Mouse (Mus musculus) stomach, postnatal 0 days (tissue): ENCODE results near the gene St6galnac6. TPM values are rescaled to one million over a fixed set of nuclear protein-coding genes. Genes with fewer than 3 reads are reported as not detected.

Experiments used
- ATAC-seq: fragments of 200-750 bp; cut with Nextera tagmentation; 2 replicates; pipeline ENCODE4 v1.8.0; 2017; ENCODE audit not compliant: low FRiP score, low TSS enrichment
- DNase-seq: peaks from one replicate; pipeline ENCODE4 v3.0.0-alpha.2; 2016; ENCODE audit warnings: low spot score
- H3K27ac ChIP-seq: fragments of 300-500 bp; sonication (generic); replicated peaks from 2 replicates; pipeline ENCODE4 v1.5.1; 2014; ENCODE audit warnings: mild to moderate bottlenecking, control low read depth
- H3K27me3 ChIP-seq: fragments of 300-500 bp; sonication (generic); 2 replicates; pipeline ENCODE4 v1.6.1; 2014; ENCODE audit warnings: low read length; ENCODE audit not compliant: control insufficient read depth, insufficient read depth
- H3K36me3 ChIP-seq: fragments of 300-500 bp; sonication (generic); 2 replicates; pipeline ENCODE4 v1.6.1; 2014; ENCODE audit warnings: low read length, mixed read lengths; ENCODE audit not compliant: control insufficient read depth, insufficient read depth
- H3K4me1 ChIP-seq: fragments of 300-500 bp; sonication (generic); replicated peaks from 2 replicates; pipeline ENCODE4 v1.6.1; 2014; ENCODE audit warnings: antibody characterized with exemption; ENCODE audit not compliant: control insufficient read depth, insufficient read depth
- H3K4me2 ChIP-seq: fragments of 300-500 bp; sonication (generic); replicated peaks from 2 replicates; pipeline ENCODE4 v1.6.1; 2014; ENCODE audit warnings: low read depth, mild to moderate bottlenecking, control low read depth, moderate library complexity
- H3K4me3 ChIP-seq: fragments of 300-500 bp; sonication (generic); 2 replicates; pipeline ENCODE4 v1.5.1; 2014; ENCODE audit warnings: low read depth, low read length, control low read depth
- H3K9ac ChIP-seq: fragments of 300-500 bp; sonication (generic); 2 replicates; pipeline ENCODE4 v1.6.1; 2014; ENCODE audit warnings: mild to moderate bottlenecking, low read length, control low read depth, mixed read lengths
- H3K9me3 ChIP-seq: fragments of 300-500 bp; sonication (generic); 2 replicates; pipeline ENCODE4 v1.6.1; 2016; ENCODE audit warnings: low read length; ENCODE audit not compliant: control insufficient read depth
- CTCF ChIP-seq: IDR thresholded peaks from 2 replicates; pipeline ENCODE4 v1.5.1; 2016; ENCODE audit warnings: antibody characterized with exemption, low read depth, mild to moderate bottlenecking, moderate library complexity
- EP300 ChIP-seq: optimal IDR thresholded peaks from 2 replicates; pipeline ENCODE3; 2016; ENCODE audit warnings: antibody characterized with exemption
- WGBS: fragments of 180-500 bp; shearing (Covaris S2); extraction: QIAGEN DNeasy Blood & Tissue Kit; methylation state at CpG from one replicate; pipeline ENCODE4 v1.1.7; 2014; 5-methylcytosine and 5-hydroxymethylcytosine counted together
- polyA plus RNA-seq: library from polyadenylated mRNA; unstranded; fragments of >200 nt; fragmentation: Nextera tagmentation; extraction: Ambion mirVana; gene quantifications from 2 replicates; pipeline ENCODE4 v1.2.1, GENCODE M21; 2015

The St6galnac6 gene
- polyA plus RNA-seq, 1 experiment from 2014 or later, result 9.1 TPM

GRCm38 (mm10) chr2:32628729-32629128 lies 29.2 kb downstream of the St6galnac6 start:
- Histone ChIP-seq H3K4me1 (0 out of 2 replicates have a peak, but pooled peaks cover 9% of the 10 kb centered on the region), H3K27ac (peak overlapping the region; percentile 75), H3K36me3 (no peaks in the 10 kb centered on the region), H3K4me3 (no peak overlapping the region), H3K27me3 (no peaks in the 10 kb centered on the region), H3K9me3 (no peaks in the 10 kb centered on the region), H3K9ac (peak overlapping the region; percentile 38), H3K4me2 (peak overlapping the region; percentile 23; the same call in 1 of the 2 replicates)
- DNase-seq, result peak; percentile 53
- WGBS, result 29% methylated on average over 5 of the region's 5 CpGs
- ATAC-seq, result peak; percentile 6
- TF ChIP-seq EP300, result no peak
- TF ChIP-seq CTCF, result no peak; the same call in 1 of the 2 replicates

GRCm38 (mm10) chr2:32629276-32629976 lies 29.9 kb downstream of the St6galnac6 start:
- Histone ChIP-seq H3K9me3 (no peaks in the 10 kb centered on the region), H3K27me3 (no peaks in the 10 kb centered on the region), H3K4me2 (no peak overlapping the region), H3K4me1 (0 out of 2 replicates have a peak, but pooled peaks cover 9% of the 10 kb centered on the region), H3K4me3 (no peak overlapping the region), H3K27ac (peak overlapping the region; percentile 75), H3K9ac (peak overlapping the region; percentile 38), H3K36me3 (no peaks in the 10 kb centered on the region)
- ATAC-seq (peak; percentile 33), DNase-seq (peak; percentile 78)
- no peak for TF ChIP-seq CTCF
- TF ChIP-seq EP300, result no peak
- WGBS, result 54% methylated on average over 9 of the region's 9 CpGs

- H3K4me2 ChIP-seq, result no peak overlapping the region
- WGBS, result 82% methylated on average over 7 of the region's 9 CpGs
- H3K36me3 ChIP-seq, result no peaks in the 10 kb centered on the region
- H3K27ac ChIP-seq, result no peak overlapping the region
- no peak overlapping the region for H3K9ac ChIP-seq
- H3K27me3 ChIP-seq, result no peaks in the 10 kb centered on the region
- no peak overlapping the region for H3K4me3 ChIP-seq
- TF ChIP-seq CTCF (no peak), EP300 (no peak)
- 0 out of 2 replicates have a peak, but pooled peaks cover 9% of the 10 kb centered on the region for H3K4me1 ChIP-seq
- ATAC-seq, result no peak
- DNase-seq, result no peak
- H3K9me3 ChIP-seq, result no peaks in the 10 kb centered on the region
These were observed 30.5 kb downstream of the St6galnac6 start for GRCm38 (mm10) chr2:32630036-32630435.

GRCm38 (mm10) chr2:32631046-32631445 lies 31.5 kb downstream of the St6galnac6 start:
- no peak for DNase-seq
- ATAC-seq, result no peak
- 83% methylated on average over 10 of the region's 10 CpGs for WGBS
- Histone ChIP-seq H3K4me2 (no peak overlapping the region), H3K9me3 (no peaks in the 10 kb centered on the region), H3K27ac (no peak overlapping the region), H3K27me3 (no peaks in the 10 kb centered on the region), H3K9ac (no peak overlapping the region), H3K4me1 (0 out of 2 replicates have a peak, but pooled peaks cover 5% of the 10 kb centered on the region), H3K36me3 (no peaks in the 10 kb centered on the region), H3K4me3 (no peak overlapping the region)
- TF ChIP-seq EP300 (no peak), CTCF (no peak)

GRCm38 (mm10) chr2:32631737-32632394 lies 32.4 kb downstream of the St6galnac6 start:
- H3K27me3 ChIP-seq, result no peaks in the 10 kb centered on the region
- DNase-seq (peak; percentile 85), ATAC-seq (peak; percentile 33; the same call in 1 of the 2 replicates)
- H3K36me3 ChIP-seq, result no peaks in the 10 kb centered on the region
- no peak overlapping the region for H3K9ac ChIP-seq
- 0 out of 2 replicates have a peak, but pooled peaks cover 5% of the 10 kb centered on the region for H3K4me1 ChIP-seq
- no peaks in the 10 kb centered on the region for H3K9me3 ChIP-seq
- 0 out of 2 replicates have a peak overlapping the region, but pooled peaks have one; percentile 40 for H3K27ac ChIP-seq
- H3K4me2 ChIP-seq, result no peak overlapping the region
- 42% methylated on average over 7 of the region's 7 CpGs for WGBS
- H3K4me3 ChIP-seq, result no peak overlapping the region
- TF ChIP-seq EP300 (no peak), CTCF (peak; percentile 97)
